Mouse (Mus musculus): ENCODE measurements around the gene Ccdc96. TPM values are rescaled to one million over a fixed set of nuclear protein-coding genes. Genes with fewer than 3 reads are reported as not detected.

The Ccdc96 gene
- polyA plus RNA-seq (2015; fragmentation: Nextera tagmentation; extraction: Ambion mirVana): 0.07 and 0.30 TPM in 2 replicates

GRCm38 (mm10) chr5:36484171-36484990 is at the start of gene Ccdc96, which contains the start of gene Tada2b:
Ccdc96 (plus strand) TSS chr5:36484588.
Tada2b (minus strand) TSS chr5:36484285.
- Histone ChIP-seq H3K4me3 (replicated peaks; ENCODE audit: low read length) (peak within 1 kb of the TSS; percentile 85), H3K27ac (ENCODE audit: low read length) (peak within 1 kb of the TSS; percentile 52), H3K36me3 (ENCODE audit: control insufficient read depth, insufficient read depth, low read length) (no peaks in the 10 kb centered on the region), H3K4me1 (ENCODE audit: control insufficient read depth, insufficient read depth, low read length) (peaks cover 28% of the 10 kb centered on the region), H3K27me3 (ENCODE audit: control insufficient read depth, insufficient read depth, low read length) (peaks cover 15% of the 10 kb centered on the region), H3K4me2 (ENCODE audit: low read depth, low read length) (peak within 1 kb of the TSS; percentile 75), H3K9ac (ENCODE audit: low read length) (peak within 1 kb of the TSS; percentile 90), H3K9me3 (replicated peaks; ENCODE audit: control insufficient read depth, low read length) (no peaks in the 10 kb centered on the region)
- WGBS: under 1% methylated on average over 84 of the region's 97 CpGs
- ATAC-seq (ENCODE audit: insufficient read depth, low FRiP score): peak; percentile 99

DNA sequence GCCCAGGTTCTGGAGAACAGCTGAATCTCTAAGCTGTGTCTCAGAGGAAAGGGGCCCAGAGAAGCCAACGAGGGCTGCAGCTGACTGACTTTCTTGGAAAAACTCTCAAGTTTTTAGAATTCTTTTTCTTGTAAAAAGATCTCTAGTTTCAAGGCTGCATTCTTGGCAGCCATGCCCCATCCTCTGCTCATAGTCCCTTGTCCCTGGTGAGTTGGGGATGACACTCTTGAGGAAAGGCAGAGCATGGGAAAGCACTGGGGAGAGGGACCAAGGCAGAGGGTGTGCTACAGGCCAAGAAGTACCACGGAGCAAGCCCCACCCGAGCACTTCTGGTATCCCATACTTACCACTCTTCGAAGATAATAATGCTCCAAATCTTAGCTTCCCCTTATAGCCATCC is 47.5 kb upstream of the Ccdc96 start:
- Histone ChIP-seq H3K9me3 (replicated peaks; ENCODE audit: control insufficient read depth, low read length) (no peaks in the 10 kb centered on the region), H3K9ac (ENCODE audit: low read length) (no peak overlapping the region), H3K36me3 (ENCODE audit: control insufficient read depth, insufficient read depth, low read length) (no peaks in the 10 kb centered on the region), H3K4me1 (ENCODE audit: control insufficient read depth, insufficient read depth, low read length) (no peaks in the 10 kb centered on the region), H3K27ac (ENCODE audit: low read length) (0 out of 2 replicates have a peak overlapping the region, but pooled peaks have one; percentile 2), H3K4me3 (replicated peaks; ENCODE audit: low read length) (no peak overlapping the region), H3K4me2 (ENCODE audit: low read depth, low read length) (no peak overlapping the region), H3K27me3 (ENCODE audit: control insufficient read depth, insufficient read depth, low read length) (no peaks in the 10 kb centered on the region)
- no peak for ATAC-seq (ENCODE audit: insufficient read depth, low FRiP score)
- 69% methylated on average over 4 of the region's 4 CpGs for WGBS

DNA sequence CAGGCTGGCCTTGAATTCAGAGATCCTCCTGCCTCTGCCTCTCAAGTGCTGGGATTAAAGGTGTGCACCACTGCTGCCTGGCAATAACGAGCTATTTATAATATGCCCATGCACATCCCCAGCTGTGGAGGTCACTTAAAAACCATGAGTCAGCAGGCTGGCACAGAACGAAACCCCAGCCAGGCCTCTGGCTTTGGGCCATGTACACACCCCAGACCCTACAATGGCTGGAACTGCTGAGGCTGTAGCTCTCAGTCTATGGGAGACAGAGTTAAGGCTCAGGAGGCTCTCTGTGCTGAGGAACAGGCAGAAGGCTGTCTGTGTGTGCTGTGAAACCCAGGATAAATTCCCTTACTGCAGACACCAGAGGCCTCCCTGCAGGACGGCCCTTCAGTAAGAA is 43.6 kb upstream of the Ccdc96 start:
- no peak overlapping the region for H3K4me3 ChIP-seq (replicated peaks; ENCODE audit: low read length)
- no peaks in the 10 kb centered on the region for H3K9me3 ChIP-seq (replicated peaks; ENCODE audit: control insufficient read depth, low read length)
- H3K27me3 ChIP-seq (ENCODE audit: control insufficient read depth, insufficient read depth, low read length): no peaks in the 10 kb centered on the region
- no peak for ATAC-seq (ENCODE audit: insufficient read depth, low FRiP score)
- H3K36me3 ChIP-seq (ENCODE audit: control insufficient read depth, insufficient read depth, low read length): no peaks in the 10 kb centered on the region
- no peaks in the 10 kb centered on the region for H3K4me1 ChIP-seq (ENCODE audit: control insufficient read depth, insufficient read depth, low read length)
- WGBS: 58% methylated on average over 3 of the region's 3 CpGs
- H3K27ac ChIP-seq (ENCODE audit: low read length): no peak overlapping the region
- no peak overlapping the region for H3K9ac ChIP-seq (ENCODE audit: low read length)
- H3K4me2 ChIP-seq (ENCODE audit: low read depth, low read length): no peak overlapping the region

DNA sequence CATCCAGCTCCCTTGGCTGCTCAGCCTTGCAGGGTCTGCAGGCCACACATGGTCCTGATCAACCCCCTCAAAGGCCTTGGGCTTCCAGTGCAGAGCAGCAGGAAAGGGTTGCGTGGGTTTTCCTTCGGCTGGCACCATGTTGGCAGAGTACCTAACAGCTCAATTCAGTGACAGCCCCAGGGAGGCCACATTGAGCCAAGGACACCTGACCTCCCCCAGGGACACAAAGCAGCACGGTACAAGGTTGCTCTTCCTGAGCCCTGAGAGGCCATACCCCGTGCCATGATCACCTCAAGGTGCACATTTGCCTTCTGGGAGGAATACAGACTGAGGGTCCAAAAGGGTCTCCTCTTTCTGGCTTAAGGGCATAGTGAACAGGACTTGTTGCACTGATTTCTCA is 39.8 kb upstream of the Ccdc96 start:
- Histone ChIP-seq H3K36me3 (ENCODE audit: control insufficient read depth, insufficient read depth, low read length) (no peaks in the 10 kb centered on the region), H3K4me3 (replicated peaks; ENCODE audit: low read length) (no peak overlapping the region), H3K27me3 (ENCODE audit: control insufficient read depth, insufficient read depth, low read length) (no peaks in the 10 kb centered on the region), H3K4me2 (ENCODE audit: low read depth, low read length) (no peak overlapping the region), H3K9me3 (replicated peaks; ENCODE audit: control insufficient read depth, low read length) (no peaks in the 10 kb centered on the region), H3K9ac (ENCODE audit: low read length) (no peak overlapping the region), H3K27ac (ENCODE audit: low read length) (no peak overlapping the region), H3K4me1 (ENCODE audit: control insufficient read depth, insufficient read depth, low read length) (no peaks in the 10 kb centered on the region)
- ATAC-seq (ENCODE audit: insufficient read depth, low FRiP score): no peak
- 56% methylated on average over 4 of the region's 4 CpGs for WGBS

DNA sequence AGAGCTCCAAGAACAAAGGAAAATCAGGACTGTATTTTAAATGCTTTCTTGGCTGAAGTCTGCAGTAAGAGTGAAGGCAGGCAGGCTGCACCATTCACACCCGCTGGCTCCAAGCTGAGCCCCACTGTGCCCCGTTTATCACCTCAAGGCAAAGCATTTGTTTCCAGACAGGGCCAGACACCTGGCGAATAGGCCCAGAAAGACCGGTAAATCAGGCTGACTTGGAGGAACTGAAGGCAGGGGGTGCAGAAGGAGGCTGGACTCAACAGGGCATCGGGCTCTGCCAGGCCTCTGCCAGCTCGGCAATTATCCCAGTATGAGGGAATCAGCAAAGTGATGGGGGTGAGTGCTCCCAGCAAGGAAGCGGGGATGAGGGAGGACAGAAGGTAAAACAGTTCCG is 39.4 kb upstream of the Ccdc96 start:
- H3K4me3 ChIP-seq (replicated peaks; ENCODE audit: low read length): no peak overlapping the region
- WGBS: 29% methylated on average over 8 of the region's 8 CpGs
- H3K4me2 ChIP-seq (ENCODE audit: low read depth, low read length): no peak overlapping the region
- no peaks in the 10 kb centered on the region for H3K27me3 ChIP-seq (ENCODE audit: control insufficient read depth, insufficient read depth, low read length)
- no peak for ATAC-seq (ENCODE audit: insufficient read depth, low FRiP score)
- no peak overlapping the region for H3K9ac ChIP-seq (ENCODE audit: low read length)
- H3K4me1 ChIP-seq (ENCODE audit: control insufficient read depth, insufficient read depth, low read length): no peaks in the 10 kb centered on the region
- H3K36me3 ChIP-seq (ENCODE audit: control insufficient read depth, insufficient read depth, low read length): no peaks in the 10 kb centered on the region
- no peaks in the 10 kb centered on the region for H3K9me3 ChIP-seq (replicated peaks; ENCODE audit: control insufficient read depth, low read length)
- no peak overlapping the region for H3K27ac ChIP-seq (ENCODE audit: low read length)

DNA sequence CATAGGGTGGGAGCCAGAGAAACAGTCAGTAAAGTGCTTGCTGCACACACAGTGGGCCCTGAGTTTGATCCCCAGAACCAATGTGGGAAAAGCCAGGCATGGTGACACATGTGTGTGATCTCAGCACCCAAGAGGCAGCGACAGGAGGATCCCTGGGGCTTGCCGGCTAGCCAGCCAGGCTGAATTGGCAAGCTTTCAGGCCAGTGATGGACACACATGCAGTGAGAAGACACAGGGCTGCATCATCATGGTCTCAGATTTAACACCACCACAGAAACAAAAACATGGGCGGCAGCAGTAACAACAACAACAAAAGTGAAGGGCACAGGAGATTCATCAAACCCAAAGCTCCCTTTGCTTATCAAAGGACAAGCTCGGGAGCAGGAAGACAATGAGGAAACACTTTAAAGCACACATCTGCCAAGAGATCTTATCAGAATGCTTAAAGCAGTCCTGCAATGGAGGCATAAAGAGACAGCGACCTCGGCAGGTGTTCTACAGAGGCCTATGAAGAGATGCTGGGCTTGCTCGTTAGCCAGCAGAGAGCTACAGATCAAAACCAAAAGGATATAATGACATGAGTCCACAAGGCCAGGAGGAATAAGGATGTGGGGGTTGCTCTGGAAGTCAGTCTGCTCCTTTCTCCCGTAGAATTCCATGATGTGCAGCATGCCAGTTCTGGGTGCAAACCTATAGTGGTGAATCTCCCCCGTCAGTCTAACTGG is 38.1 kb upstream of the Ccdc96 start:
- WGBS: 36% methylated on average over 9 of the region's 9 CpGs
- Histone ChIP-seq H3K9me3 (replicated peaks; ENCODE audit: control insufficient read depth, low read length) (no peaks in the 10 kb centered on the region), H3K27me3 (ENCODE audit: control insufficient read depth, insufficient read depth, low read length) (no peaks in the 10 kb centered on the region), H3K9ac (ENCODE audit: low read length) (no peak overlapping the region), H3K4me1 (ENCODE audit: control insufficient read depth, insufficient read depth, low read length) (no peaks in the 10 kb centered on the region), H3K4me2 (ENCODE audit: low read depth, low read length) (no peak overlapping the region), H3K4me3 (replicated peaks; ENCODE audit: low read length) (no peak overlapping the region), H3K27ac (ENCODE audit: low read length) (no peak overlapping the region), H3K36me3 (ENCODE audit: control insufficient read depth, insufficient read depth, low read length) (no peaks in the 10 kb centered on the region)
- no peak for ATAC-seq (ENCODE audit: insufficient read depth, low FRiP score)

- ATAC-seq (ENCODE audit: insufficient read depth, low FRiP score): no peak
- H3K4me2 ChIP-seq (ENCODE audit: low read depth, low read length): no peak overlapping the region
- no peak overlapping the region for H3K9ac ChIP-seq (ENCODE audit: low read length)
- no peaks in the 10 kb centered on the region for H3K9me3 ChIP-seq (replicated peaks; ENCODE audit: control insufficient read depth, low read length)
- H3K27ac ChIP-seq (ENCODE audit: low read length): no peak overlapping the region
- 91% methylated on average over 12 of the region's 12 CpGs for WGBS
- no peak overlapping the region for H3K4me3 ChIP-seq (replicated peaks; ENCODE audit: low read length)
- no peaks in the 10 kb centered on the region for H3K27me3 ChIP-seq (ENCODE audit: control insufficient read depth, insufficient read depth, low read length)
- no peaks in the 10 kb centered on the region for H3K36me3 ChIP-seq (ENCODE audit: control insufficient read depth, insufficient read depth, low read length)
- H3K4me1 ChIP-seq (ENCODE audit: control insufficient read depth, insufficient read depth, low read length): no peaks in the 10 kb centered on the region
These were observed 36.5 kb upstream of the Ccdc96 start for GRCm38 (mm10) chr5:36447872-36448271.

- Histone ChIP-seq H3K9me3 (replicated peaks; ENCODE audit: control insufficient read depth, low read length) (no peaks in the 10 kb centered on the region), H3K27ac (ENCODE audit: low read length) (no peak overlapping the region)
- WGBS: 53% methylated on average over 6 of the region's 6 CpGs
These were observed 34.6 kb upstream of the Ccdc96 start for GRCm38 (mm10) chr5:36449710-36450358.

DNA sequence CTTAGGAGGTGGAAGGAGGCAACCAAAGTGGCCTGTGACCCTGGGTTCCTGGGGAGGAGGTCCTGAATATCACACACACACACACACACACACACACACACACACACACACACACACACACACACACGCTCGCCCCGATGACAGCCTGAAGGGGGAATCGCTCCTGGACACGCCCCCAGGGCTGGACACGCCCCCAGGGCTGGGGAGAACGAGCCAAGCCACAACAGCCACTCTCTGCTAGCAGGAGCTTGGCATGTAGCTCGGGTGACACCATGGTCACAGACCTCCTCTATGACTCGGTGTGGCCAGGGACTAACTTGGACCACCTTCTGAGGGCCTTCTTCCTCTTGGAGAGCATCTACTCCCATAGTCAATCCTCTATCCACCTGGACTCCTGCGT is 33.3 kb upstream of the Ccdc96 start:
- Histone ChIP-seq H3K36me3 (ENCODE audit: control insufficient read depth, insufficient read depth, low read length) (no peaks in the 10 kb centered on the region), H3K27me3 (ENCODE audit: control insufficient read depth, insufficient read depth, low read length) (no peaks in the 10 kb centered on the region), H3K9ac (ENCODE audit: low read length) (no peak overlapping the region), H3K27ac (ENCODE audit: low read length) (no peak overlapping the region), H3K4me3 (replicated peaks; ENCODE audit: low read length) (no peak overlapping the region), H3K4me1 (ENCODE audit: control insufficient read depth, insufficient read depth, low read length) (no peaks in the 10 kb centered on the region), H3K9me3 (replicated peaks; ENCODE audit: control insufficient read depth, low read length) (no peaks in the 10 kb centered on the region), H3K4me2 (ENCODE audit: low read depth, low read length) (no peak overlapping the region)
- WGBS: 20% methylated on average over 8 of the region's 10 CpGs
- no peak for ATAC-seq (ENCODE audit: insufficient read depth, low FRiP score)

More at GRCm38 (mm10) chr5:36449710-36450358, 34.6 kb upstream of the Ccdc96 start:
- Histone ChIP-seq H3K9ac (ENCODE audit: low read length) (no peak overlapping the region), H3K27me3 (ENCODE audit: control insufficient read depth, insufficient read depth, low read length) (no peaks in the 10 kb centered on the region), H3K4me3 (replicated peaks; ENCODE audit: low read length) (no peak overlapping the region), H3K4me1 (ENCODE audit: control insufficient read depth, insufficient read depth, low read length) (no peaks in the 10 kb centered on the region), H3K36me3 (ENCODE audit: control insufficient read depth, insufficient read depth, low read length) (no peaks in the 10 kb centered on the region), H3K4me2 (ENCODE audit: low read depth, low read length) (no peak overlapping the region)
- ATAC-seq (ENCODE audit: insufficient read depth, low FRiP score): peak; percentile 28; the same call in 1 of the 2 replicates
